Mouse (Mus musculus) liver, adult 2 months (tissue): Measurements from ENCODE around the gene Exoc3l2.

Source experiments
- CTCF ChIP-seq: fragments of 200-500 bp; IDR thresholded peaks from 2 replicates; pipeline ENCODE4 v1.5.1; 2011; ENCODE audit warnings: low read depth, low read length, control low read depth
- POLR2A ChIP-seq: fragments of 200-500 bp; IDR thresholded peaks from 2 replicates; pipeline ENCODE4 v1.6.1; 2011; ENCODE audit warnings: low read length, control low read depth; ENCODE audit not compliant: insufficient read depth; ENCODE audit errors: extremely low read depth

DNA sequence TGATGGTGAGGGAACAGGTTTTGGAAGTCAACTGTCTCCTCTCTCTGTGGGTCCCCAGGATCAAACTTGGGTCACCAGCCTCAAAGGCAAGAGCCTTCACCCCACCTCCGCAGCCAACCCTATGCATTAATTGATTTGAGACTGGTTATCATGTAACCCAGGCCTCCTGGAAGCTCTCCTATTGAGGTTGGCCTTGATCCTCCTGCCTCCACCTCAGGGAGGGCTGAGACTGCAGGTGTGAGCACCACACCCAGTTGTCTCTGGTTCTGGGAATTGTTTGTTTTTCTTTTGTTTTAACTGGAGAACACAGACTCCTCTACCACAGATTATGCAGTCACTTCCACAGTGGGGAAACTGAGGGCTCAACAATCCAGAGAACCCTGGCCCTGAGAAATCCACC, 2.6 kb upstream of the Exoc3l2 start:
- TF ChIP-seq POLR2A: no peak
- no peak for TF ChIP-seq CTCF
